Mouse (Mus musculus) embryonic facial prominence, embryonic 10.5 days (tissue): ENCODE results near the gene Sclt1. TPM values are rescaled to one million over a fixed set of nuclear protein-coding genes. Genes with fewer than 3 reads are reported as not detected.
A peak's percentile ranks its signal among the peaks of the same experiment; 100 is the strongest.

Experiments used
- DNase-seq: peaks from one replicate; pipeline ENCODE4 v3.0.0-alpha.2; 2017; ENCODE audit warnings: low spot score
- H3K27ac ChIP-seq: fragments of 300-500 bp; sonication (generic); replicated peaks from 2 replicates; pipeline ENCODE4 v1.5.1; 2016; ENCODE audit warnings: mild to moderate bottlenecking
- H3K27me3 ChIP-seq: fragments of 300-500 bp; sonication (generic); replicated peaks from 2 replicates; pipeline ENCODE4 v1.6.1; 2016; ENCODE audit warnings: low read depth, mild to moderate bottlenecking; ENCODE audit not compliant: poor library complexity, severe bottlenecking
- H3K36me3 ChIP-seq: fragments of 300-500 bp; sonication (generic); replicated peaks from 2 replicates; pipeline ENCODE4 v1.6.1; 2016; ENCODE audit warnings: mild to moderate bottlenecking, moderate library complexity
- H3K4me1 ChIP-seq: fragments of 300-500 bp; sonication (generic); 2 replicates; pipeline ENCODE4 v1.6.1; 2016
- H3K4me3 ChIP-seq: fragments of 300-500 bp; sonication (generic); 2 replicates; pipeline ENCODE4 v1.5.1; 2016; ENCODE audit warnings: mild to moderate bottlenecking, moderate library complexity
- H3K9me3 ChIP-seq: fragments of 300-500 bp; sonication (generic); 2 replicates; pipeline ENCODE4 v1.6.1; 2016; ENCODE audit warnings: mild to moderate bottlenecking
- WGBS: fragments of 180-500 bp; shearing (Covaris S2); methylation state at CpG from one replicate; pipeline ENCODE4 v1.1.7; 2016; 5-methylcytosine and 5-hydroxymethylcytosine counted together
- polyA plus RNA-seq: library from polyadenylated mRNA; unstranded; fragments of >200 nt; fragmentation: Nextera tagmentation; extraction: Ambion mirVana; gene quantifications from 2 replicates; pipeline ENCODE4 v1.2.1, GENCODE M21; 2016

Sclt1 gene
- polyA plus RNA-seq, 1 experiment from 2014 or later = 22.9 TPM

DNA sequence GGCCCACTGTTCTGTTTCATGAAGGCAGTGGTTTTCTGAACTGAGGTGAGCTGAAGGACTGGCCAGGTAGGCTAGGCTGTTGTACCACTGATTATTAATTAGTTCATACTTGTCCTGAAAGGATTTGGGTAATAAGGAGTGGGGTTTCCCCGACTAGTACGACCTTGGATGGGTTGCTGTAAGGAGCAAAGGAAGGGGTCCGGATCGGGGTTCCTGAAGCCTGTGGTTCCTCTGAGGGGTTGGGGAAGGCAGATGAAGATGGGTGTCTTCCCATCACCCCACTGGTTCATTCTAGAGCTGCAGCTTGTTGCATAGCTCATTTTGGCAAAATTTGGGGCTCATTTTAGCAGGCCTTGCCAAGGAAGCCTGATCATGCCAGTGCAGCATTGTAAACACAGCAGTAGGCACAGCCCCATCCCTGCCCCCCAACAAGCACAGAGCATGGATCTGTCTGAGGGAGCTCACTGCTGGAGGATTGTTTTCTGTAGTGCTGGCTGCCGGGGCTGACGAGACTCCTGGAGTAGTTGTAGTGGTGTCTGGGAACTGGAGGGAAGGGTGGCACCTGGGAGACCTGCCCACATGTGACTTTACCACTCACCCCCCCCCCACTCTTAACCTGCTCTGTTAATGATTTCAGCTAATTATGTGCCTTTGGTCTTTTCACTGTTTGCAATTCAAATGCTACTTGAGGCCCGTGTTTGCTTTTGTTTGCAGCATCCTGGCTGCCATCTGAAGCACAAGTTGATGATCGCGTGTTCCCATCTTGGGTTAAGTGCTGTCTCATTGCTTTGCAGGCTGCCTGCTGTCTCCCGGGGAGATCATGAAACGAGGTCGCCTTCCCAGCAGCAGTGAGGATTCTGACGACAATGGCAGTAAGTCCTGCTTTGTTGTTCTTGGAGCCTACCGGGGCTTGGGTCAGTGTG, 161.7 kb downstream of the Sclt1 start:
- WGBS = 51% methylated on average over 14 of the region's 14 CpGs
- Histone ChIP-seq H3K27me3 (no peaks in the 10 kb centered on the region), H3K4me3 (no peak overlapping the region), H3K36me3 (peaks cover 23% of the 10 kb centered on the region), H3K9me3 (no peaks in the 10 kb centered on the region), H3K4me1 (peaks cover 37% of the 10 kb centered on the region), H3K27ac (peak overlapping the region; percentile 35; the same call in 1 of the 2 replicates)
- DNase-seq = no peak

DNA sequence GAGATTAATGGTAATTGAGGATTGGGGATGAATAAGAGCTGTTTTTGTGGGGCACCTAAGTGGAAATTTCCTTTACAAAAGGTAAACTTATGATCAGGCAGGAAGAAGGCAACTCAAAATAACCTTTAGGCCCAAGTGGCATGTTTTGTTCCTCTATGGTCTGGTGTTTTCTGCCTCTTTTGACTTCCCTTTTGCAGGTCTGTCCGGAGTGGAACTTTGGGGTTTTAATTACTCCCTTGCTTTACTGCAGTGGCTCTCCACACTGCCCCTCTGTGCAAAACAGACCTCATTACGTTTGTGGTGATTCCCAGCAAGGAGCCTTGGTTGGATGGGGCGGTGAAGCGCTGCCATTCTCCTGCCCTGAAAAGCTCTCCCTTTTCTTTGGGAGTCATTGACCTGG, 162.4 kb downstream of the Sclt1 start:
- Histone ChIP-seq H3K27me3 (no peaks in the 10 kb centered on the region), H3K27ac (no peak overlapping the region), H3K9me3 (no peaks in the 10 kb centered on the region), H3K36me3 (peaks cover 19% of the 10 kb centered on the region), H3K4me1 (peaks cover 45% of the 10 kb centered on the region), H3K4me3 (no peak overlapping the region)
- WGBS = 44% methylated on average over 4 of the region's 4 CpGs
- no peak for DNase-seq

DNA sequence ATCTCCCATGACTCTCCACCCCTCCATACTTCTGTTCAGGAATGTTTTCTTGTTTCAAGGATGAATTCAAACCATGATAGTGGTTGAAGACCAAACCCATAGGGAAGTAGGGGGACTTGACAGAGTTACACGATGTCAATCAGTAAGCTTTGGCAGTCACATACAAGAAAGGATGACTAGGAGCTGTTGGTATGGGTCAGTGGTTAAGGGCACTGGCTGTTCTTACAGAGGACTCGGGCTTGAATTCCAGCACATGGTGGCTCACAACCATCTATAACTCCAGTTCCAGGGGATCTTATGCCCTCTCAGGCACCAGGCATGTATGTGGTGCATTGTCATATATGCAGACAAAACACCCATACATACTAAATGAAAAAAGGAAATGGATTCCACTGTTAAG, 165.1 kb downstream of the Sclt1 start:
- Histone ChIP-seq H3K36me3 (peaks cover 8% of the 10 kb centered on the region; the same call in 1 of the 2 replicates), H3K4me1 (peaks cover 54% of the 10 kb centered on the region), H3K27ac (no peak overlapping the region), H3K27me3 (no peaks in the 10 kb centered on the region), H3K4me3 (no peak overlapping the region), H3K9me3 (no peaks in the 10 kb centered on the region)
- DNase-seq = no peak
- 77% methylated on average over 2 of the region's 2 CpGs for WGBS

Other genes starting within 250 kb of the Sclt1 start
- 15.5 and 18.8 TPM in 2 replicates for gene Jade1, start 186.8 kb downstream of the Sclt1 start, polyA plus RNA-seq
- gene D3Ertd751e, start 97 bp upstream of the Sclt1 start, polyA plus RNA-seq = 16.7 and 18.0 TPM in 2 replicates